Mouse (Mus musculus) forebrain, embryonic 12.5 days (tissue): Measurements from ENCODE around the gene Hoxb13. TPM values are rescaled to one million over a fixed set of nuclear protein-coding genes. Genes with fewer than 3 reads are reported as not detected.

ENCODE experiments used
- ATAC-seq: fragments of 200-750 bp; cut with Nextera tagmentation; 2 replicates; pipeline ENCODE4 v1.8.0; 2017; ENCODE audit warnings: moderate TSS enrichment; ENCODE audit not compliant: low FRiP score
- H3K27ac ChIP-seq: fragments of 300-500 bp; sonication (generic); 2 replicates; pipeline ENCODE4 v1.5.1; 2016; ENCODE audit warnings: mild to moderate bottlenecking
- H3K27me3 ChIP-seq: fragments of 300-500 bp; sonication (generic); 2 replicates; pipeline ENCODE4 v1.6.1; 2016; ENCODE audit warnings: mild to moderate bottlenecking
- H3K36me3 ChIP-seq: fragments of 300-500 bp; sonication (generic); replicated peaks from 2 replicates; pipeline ENCODE4 v1.6.1; 2016; ENCODE audit warnings: mild to moderate bottlenecking
- H3K4me1 ChIP-seq: fragments of 300-500 bp; sonication (generic); 2 replicates; pipeline ENCODE4 v1.6.1; 2016
- H3K4me2 ChIP-seq: fragments of 300-500 bp; sonication (generic); 2 replicates; pipeline ENCODE4 v1.6.1; 2016; ENCODE audit warnings: mild to moderate bottlenecking, moderate library complexity
- H3K4me3 ChIP-seq: fragments of 300-500 bp; sonication (generic); replicated peaks from 2 replicates; pipeline ENCODE4 v1.5.1; 2016; ENCODE audit warnings: mild to moderate bottlenecking
- H3K9ac ChIP-seq: fragments of 300-500 bp; sonication (generic); 2 replicates; pipeline ENCODE4 v1.6.1; 2016; ENCODE audit warnings: mild to moderate bottlenecking
- H3K9me3 ChIP-seq: fragments of 300-500 bp; sonication (generic); 2 replicates; pipeline ENCODE4 v1.6.1; 2016
- WGBS: fragments of 180-500 bp; shearing (Covaris S2); methylation state at CpG from one replicate; pipeline ENCODE4 v1.1.7; 2016; 5-methylcytosine and 5-hydroxymethylcytosine counted together
- polyA plus RNA-seq: library from polyadenylated mRNA; unstranded; fragments of >200 nt; fragmentation: Nextera tagmentation; extraction: Ambion mirVana; gene quantifications from 2 replicates; pipeline ENCODE4 v1.2.1, GENCODE M21; 2016

Gene Hoxb13
- polyA plus RNA-seq = not detected in 2 replicates

DNA sequence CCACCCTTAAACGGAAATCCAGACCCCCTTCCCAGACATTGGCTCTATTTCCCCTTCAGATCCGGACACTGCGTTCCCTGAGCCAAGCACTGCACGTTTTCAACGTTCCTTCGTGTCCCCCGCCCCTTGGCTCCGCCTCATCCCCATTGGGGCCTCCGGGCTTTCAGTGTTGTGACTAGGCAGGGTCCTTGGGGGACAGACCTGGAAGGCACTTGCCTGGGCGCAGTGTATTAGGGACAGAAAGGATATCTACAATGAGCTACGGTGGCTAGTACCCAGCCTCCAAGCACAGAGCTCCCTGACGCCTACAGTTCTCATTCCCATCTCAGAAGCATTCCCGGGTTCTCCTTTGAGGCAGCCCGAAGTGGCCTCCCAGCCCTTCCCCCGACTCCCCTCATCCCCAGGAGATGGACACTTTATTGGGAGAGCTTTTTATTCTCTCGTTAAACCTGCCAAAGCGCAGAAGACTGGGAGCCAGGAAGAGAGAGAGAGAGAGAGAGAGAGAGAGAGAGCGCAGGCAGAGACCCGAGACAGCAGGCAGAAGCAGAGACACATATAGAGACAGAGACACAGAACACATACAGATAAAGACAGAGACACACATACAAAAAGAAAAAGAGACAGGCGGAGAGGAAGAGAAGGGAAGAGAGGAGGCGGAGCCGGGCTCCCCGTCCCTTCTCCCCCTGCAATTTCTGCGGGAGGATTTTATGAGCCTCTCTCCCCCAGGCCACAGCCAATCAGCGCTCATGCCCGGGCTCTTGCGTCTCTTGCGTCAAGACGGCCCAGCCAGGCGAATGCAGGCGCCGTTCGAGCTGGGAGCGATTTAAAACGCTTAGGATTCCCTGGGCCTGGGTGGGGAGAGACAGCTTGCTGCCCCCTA, at the start of gene Hoxb13:
Hoxb13 (plus strand) TSS at position 796 of the 880 bp plus-strand sequence.
- no peak within 1 kb of the TSS for H3K27ac ChIP-seq
- no peaks in the 10 kb centered on the region for H3K9me3 ChIP-seq
- no peak for ATAC-seq
- H3K4me1 ChIP-seq = no peaks in the 10 kb centered on the region
- under 1% methylated on average over 35 of the region's 35 CpGs for WGBS
- H3K4me3 ChIP-seq = peak within 1 kb of the TSS; percentile 16
- H3K9ac ChIP-seq = no peak within 1 kb of the TSS
- peaks cover 98% of the 10 kb centered on the region for H3K27me3 ChIP-seq
- H3K4me2 ChIP-seq = no peak within 1 kb of the TSS
- no peaks in the 10 kb centered on the region for H3K36me3 ChIP-seq

DNA sequence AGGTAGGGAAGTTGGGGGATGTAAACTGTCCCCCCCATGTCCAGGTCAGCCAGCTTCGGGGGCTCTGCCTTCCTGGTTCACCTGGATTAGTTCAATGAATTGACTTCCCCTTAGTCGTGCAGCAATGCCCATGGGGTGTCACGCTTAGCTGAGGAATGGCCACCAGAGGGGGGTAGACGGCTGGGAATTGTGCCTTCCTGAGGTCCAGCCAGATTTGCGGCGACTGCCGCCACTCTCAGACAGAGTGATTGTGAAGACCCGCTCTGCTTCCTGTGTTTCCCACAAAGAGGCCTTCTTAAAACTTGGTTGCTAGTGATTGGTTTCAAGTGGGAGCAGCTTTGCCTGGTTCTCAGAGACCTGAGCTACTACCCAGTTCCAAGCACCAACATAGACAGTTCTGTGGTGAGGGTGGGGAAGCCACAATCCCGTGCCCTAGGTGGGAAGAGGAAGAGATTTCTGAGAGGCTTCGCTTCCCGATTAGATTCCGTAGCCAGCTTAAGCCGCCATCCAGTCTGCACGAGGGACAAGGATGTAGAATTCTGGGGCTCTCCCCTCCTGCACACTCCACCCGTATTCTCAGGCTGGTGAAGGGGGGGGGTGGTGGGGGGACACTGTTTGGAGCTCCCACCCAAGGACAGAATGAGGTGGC, 48.4 kb upstream of the Hoxb13 start:
- no peak overlapping the region for H3K27ac ChIP-seq
- H3K4me3 ChIP-seq = 0 out of 2 replicates have a peak overlapping the region, but pooled peaks have one; percentile 9
- H3K4me1 ChIP-seq = peaks cover 14% of the 10 kb centered on the region; the same call in 1 of the 2 replicates
- 0 out of 2 replicates have a peak overlapping the region, but pooled peaks have one; percentile 30 for H3K9ac ChIP-seq
- H3K4me2 ChIP-seq = peak overlapping the region; percentile 38
- ATAC-seq = no peak
- WGBS = 2% methylated on average over 15 of the region's 15 CpGs
- no peaks in the 10 kb centered on the region for H3K36me3 ChIP-seq
- peaks cover 72% of the 10 kb centered on the region for H3K27me3 ChIP-seq
- no peaks in the 10 kb centered on the region for H3K9me3 ChIP-seq

DNA sequence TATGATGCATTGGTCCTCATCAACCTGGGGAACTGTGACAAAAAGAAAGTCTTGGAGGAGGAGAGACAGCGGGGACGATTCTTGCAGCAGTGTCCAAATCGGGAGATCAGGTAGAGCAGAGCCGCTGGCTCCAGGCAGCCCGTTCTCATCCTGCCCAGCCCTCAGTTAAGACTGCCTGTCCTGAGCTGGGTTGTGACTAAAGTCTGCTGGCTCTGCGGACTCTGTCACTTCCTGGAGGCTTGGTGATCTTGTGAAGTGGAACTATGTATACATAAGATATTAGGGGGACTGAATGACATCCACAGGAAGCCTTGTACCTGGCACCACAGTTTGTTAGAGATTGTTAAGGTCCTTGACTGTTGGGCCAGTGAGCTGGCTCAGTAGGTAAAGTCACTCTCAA, 46.6 kb upstream of the Hoxb13 start:
- Histone ChIP-seq H3K4me1 (peaks cover 9% of the 10 kb centered on the region; the same call in 1 of the 2 replicates), H3K4me2 (no peak overlapping the region), H3K27me3 (peaks cover 89% of the 10 kb centered on the region), H3K9me3 (no peaks in the 10 kb centered on the region), H3K36me3 (no peaks in the 10 kb centered on the region), H3K4me3 (no peak overlapping the region), H3K27ac (no peak overlapping the region), H3K9ac (no peak overlapping the region)
- no peak for ATAC-seq
- WGBS = 83% methylated on average over 6 of the region's 6 CpGs

DNA sequence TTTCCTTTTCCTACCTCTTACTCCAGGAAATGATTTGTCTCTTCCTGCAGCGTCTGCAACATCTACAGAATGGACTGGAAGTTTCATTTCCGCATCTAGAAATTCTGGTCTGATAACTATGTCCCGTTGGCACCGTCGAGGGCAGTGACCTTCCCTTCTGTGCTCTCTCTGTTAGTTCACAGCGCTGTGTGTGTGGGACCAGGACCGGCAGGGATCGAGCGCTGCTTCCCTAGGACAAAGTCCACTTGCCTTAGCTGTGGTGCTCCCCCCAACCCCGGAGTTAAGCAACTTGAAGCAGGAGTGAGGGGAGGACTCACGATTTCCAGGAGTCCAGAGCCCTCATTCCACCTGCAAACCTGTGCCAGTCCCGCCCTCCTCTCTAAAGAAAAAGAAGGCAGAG, 29.3 kb upstream of the Hoxb13 start:
- Histone ChIP-seq H3K9ac (no peak overlapping the region), H3K4me1 (no peaks in the 10 kb centered on the region), H3K27ac (no peak overlapping the region), H3K27me3 (peaks cover 83% of the 10 kb centered on the region), H3K36me3 (no peaks in the 10 kb centered on the region), H3K9me3 (no peaks in the 10 kb centered on the region), H3K4me2 (no peak overlapping the region), H3K4me3 (no peak overlapping the region)
- ATAC-seq = no peak
- WGBS = 67% methylated on average over 12 of the region's 12 CpGs

DNA sequence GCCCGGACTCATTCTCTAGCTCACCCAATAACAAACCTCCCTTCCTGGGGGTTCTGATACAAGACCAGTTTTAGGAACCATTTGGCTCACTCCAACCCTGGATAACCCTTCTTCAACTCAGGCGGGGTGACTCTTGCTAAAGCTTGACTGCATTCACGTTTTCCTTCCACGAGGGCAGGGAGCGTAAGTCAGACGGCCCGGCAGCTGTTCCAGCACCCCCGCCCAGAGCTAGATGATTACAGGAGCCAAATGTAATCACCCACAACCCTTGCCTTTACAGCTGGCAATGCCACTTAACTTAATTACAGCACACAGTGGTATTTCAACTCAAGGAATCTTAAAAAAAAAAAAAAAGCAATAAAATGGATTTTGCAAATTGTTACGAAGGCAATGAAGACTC, 26.0 kb upstream of the Hoxb13 start:
- Histone ChIP-seq H3K4me1 (no peaks in the 10 kb centered on the region), H3K4me2 (no peak overlapping the region), H3K27ac (no peak overlapping the region), H3K4me3 (no peak overlapping the region), H3K9ac (no peak overlapping the region), H3K9me3 (no peaks in the 10 kb centered on the region), H3K36me3 (no peaks in the 10 kb centered on the region), H3K27me3 (peaks cover 98% of the 10 kb centered on the region)
- ATAC-seq = no peak
- WGBS = 32% methylated on average over 9 of the region's 9 CpGs

DNA sequence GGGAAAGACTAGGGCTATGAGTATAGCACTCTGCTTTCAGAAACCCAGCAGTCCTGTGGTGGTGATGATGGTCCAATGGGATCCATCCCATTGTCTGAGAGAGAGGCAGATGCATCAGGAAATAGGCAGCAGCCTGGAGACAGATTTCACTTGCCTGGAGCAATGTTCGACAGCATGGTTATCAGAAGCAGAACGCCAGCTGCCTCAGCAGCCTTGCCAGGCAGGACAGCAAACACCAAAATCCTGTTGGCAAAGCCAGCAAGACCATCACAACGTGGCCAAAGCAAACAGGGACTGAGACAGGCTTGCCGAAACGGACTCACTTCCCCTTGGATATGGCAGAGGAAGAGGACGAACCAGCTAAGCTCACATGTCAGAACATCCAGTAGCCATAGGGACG, 25.1 kb upstream of the Hoxb13 start:
- H3K9ac ChIP-seq = no peak overlapping the region
- H3K27me3 ChIP-seq = peaks cover 100% of the 10 kb centered on the region
- no peaks in the 10 kb centered on the region for H3K4me1 ChIP-seq
- no peaks in the 10 kb centered on the region for H3K9me3 ChIP-seq
- H3K4me3 ChIP-seq = no peak overlapping the region
- H3K4me2 ChIP-seq = no peak overlapping the region
- WGBS = 19% methylated on average over 7 of the region's 7 CpGs
- no peaks in the 10 kb centered on the region for H3K36me3 ChIP-seq
- no peak for ATAC-seq
- no peak overlapping the region for H3K27ac ChIP-seq

DNA sequence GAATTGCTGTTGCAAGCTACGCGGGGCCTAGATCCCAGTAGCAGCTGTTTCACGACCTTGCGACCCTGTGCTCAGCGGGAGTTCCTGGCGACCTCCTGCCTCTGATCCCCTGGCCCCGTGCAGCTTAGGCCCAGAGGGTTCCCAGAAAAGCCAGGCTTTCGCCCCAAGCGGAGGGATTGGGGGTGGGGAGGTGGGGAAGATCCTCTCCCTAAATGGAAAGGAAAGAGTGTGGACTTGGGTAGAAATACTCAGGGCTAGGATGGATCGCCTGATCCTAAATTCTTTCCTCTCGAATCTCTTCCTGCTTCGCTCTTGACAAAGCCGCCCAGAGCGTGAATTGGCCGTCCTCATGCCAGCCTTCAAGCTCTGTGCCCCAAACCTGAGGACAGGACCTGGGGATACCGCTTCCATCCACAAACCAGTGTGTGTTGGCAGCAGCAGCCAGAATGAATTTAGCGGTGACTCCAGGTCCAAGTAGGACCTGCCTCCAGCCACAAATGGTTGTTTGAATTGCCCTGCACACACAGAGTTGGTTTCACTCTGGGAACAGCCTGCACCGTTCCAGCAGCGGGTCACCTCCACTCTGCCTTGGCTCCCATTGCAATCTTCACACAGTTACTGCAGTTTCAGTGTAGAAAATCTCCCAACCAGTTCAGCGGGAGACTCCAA, 23.3 kb upstream of the Hoxb13 start:
- no peak overlapping the region for H3K4me3 ChIP-seq
- no peaks in the 10 kb centered on the region for H3K4me1 ChIP-seq
- H3K4me2 ChIP-seq = no peak overlapping the region
- H3K9me3 ChIP-seq = no peaks in the 10 kb centered on the region
- H3K27me3 ChIP-seq = peaks cover 99% of the 10 kb centered on the region
- ATAC-seq = no peak
- under 1% methylated on average over 20 of the region's 20 CpGs for WGBS
- H3K36me3 ChIP-seq = no peaks in the 10 kb centered on the region
- H3K9ac ChIP-seq = no peak overlapping the region
- H3K27ac ChIP-seq = no peak overlapping the region

DNA sequence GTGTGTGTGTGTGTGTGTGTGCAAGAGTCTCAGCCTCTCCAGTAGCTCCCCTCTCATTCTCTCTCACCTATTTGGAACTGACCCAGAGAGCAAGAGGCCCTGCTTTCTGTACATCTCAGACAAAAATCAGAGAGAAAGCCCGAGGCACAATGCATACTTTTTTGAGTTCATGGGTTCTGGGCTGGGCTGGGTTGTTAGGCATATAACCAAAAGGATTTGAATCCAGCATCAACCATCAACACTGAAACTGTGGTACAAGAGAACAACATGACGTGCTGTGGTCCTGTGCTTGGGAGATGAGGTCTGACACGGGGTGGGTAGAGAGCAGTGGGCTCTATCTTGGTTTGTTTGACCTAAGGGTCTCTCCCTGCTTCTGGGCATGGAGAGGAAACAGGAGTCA, 22.5 kb upstream of the Hoxb13 start:
- Histone ChIP-seq H3K27ac (no peak overlapping the region), H3K9ac (no peak overlapping the region), H3K4me3 (no peak overlapping the region), H3K9me3 (no peaks in the 10 kb centered on the region), H3K4me2 (no peak overlapping the region), H3K27me3 (peaks cover 99% of the 10 kb centered on the region), H3K36me3 (no peaks in the 10 kb centered on the region), H3K4me1 (no peaks in the 10 kb centered on the region)
- ATAC-seq = no peak
- WGBS = 2% methylated on average over 3 of the region's 3 CpGs

DNA sequence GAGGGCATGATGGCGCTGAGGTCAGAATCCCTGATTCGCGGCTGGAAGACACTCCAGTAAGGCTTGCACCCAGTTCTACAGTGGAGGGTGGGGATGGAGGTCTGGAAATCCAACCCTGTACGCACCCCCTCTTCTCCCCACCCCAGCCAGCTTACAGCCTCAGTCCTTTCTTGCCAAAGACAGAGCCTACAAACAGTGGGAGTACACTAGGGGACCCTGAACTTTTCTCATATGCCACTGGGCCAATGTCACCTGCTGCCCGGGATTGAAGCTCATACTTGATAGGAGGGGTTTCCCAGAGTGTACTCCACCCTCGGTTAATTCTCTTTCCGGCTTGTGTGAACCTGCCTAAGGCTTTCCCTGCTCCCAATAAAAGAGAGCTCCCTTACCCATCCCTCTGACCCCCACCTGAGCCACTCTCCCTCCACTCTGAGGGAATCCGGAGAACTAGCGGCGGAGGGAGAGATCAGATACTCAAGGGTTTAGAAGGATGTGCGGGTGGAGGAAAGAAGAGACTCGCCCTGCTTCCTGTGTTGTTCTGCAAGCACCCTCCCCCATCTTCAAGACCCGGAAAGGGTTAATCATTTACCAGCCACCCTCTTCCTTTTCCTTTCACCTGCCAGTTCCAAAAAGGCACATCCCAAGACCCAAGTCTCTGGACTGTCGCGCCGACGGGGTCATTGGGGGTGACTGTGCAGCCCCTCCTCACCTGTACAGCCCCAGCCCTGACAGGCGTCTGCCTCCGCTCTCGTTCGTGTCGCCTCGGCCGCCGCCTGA, 21.4 kb upstream of the Hoxb13 start:
- H3K4me1 ChIP-seq = no peaks in the 10 kb centered on the region
- no peaks in the 10 kb centered on the region for H3K36me3 ChIP-seq
- no peak overlapping the region for H3K9ac ChIP-seq
- H3K4me2 ChIP-seq = no peak overlapping the region
- no peak overlapping the region for H3K27ac ChIP-seq
- H3K4me3 ChIP-seq = no peak overlapping the region
- WGBS = under 1% methylated on average over 25 of the region's 25 CpGs
- ATAC-seq = no peak
- no peaks in the 10 kb centered on the region for H3K9me3 ChIP-seq
- peaks cover 97% of the 10 kb centered on the region for H3K27me3 ChIP-seq

DNA sequence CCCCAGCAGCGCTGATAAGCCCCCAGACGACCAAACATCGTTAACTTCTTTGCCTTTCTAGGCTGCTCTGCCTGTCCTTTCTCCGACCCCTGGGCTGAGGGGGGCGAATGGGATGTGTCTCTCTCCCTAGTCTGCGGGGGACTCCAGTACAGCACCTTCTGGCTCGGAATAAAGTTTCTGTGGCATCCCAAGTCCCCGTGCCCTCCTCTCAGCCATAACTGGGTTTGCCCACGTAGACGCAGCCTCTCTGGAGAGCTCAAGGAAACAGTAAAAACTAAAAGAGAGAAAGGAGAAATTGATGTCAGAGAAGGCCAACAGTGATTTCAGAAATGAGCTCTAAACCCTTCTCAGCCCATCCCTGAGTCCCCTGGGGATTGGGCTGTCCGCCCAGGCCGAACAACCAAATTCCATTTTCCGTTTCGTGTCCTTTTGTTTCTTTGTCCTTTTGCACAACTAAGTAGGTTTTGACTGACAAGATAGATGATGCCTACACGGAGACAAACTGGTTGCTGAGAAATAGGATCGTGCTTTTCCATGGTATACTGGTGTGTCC, 20.8 kb upstream of the Hoxb13 start:
- Histone ChIP-seq H3K4me2 (no peak overlapping the region), H3K9ac (no peak overlapping the region), H3K4me3 (no peak overlapping the region), H3K9me3 (no peaks in the 10 kb centered on the region), H3K36me3 (no peaks in the 10 kb centered on the region), H3K27me3 (peaks cover 97% of the 10 kb centered on the region), H3K27ac (no peak overlapping the region), H3K4me1 (no peaks in the 10 kb centered on the region)
- WGBS = 2% methylated on average over 16 of the region's 16 CpGs
- ATAC-seq = no peak

DNA sequence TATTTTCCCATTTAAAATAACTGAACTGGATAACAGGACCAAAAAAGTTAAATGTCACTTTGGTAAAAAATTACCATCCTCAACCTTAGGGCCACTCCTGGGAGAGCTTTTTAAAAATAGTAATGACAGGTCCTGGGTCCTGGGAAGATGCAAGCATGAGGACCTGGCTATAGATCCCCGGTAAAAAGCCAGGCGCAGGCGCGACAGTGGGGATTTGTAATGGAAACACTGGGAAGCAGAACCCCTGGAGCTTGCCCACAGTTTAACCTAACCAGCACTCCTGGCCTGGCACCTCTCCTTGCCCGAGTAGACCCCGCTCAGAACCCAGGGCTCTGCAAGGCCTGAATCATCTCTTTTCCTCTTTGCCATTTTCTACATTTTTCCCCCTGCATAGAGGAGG, 19.2 kb upstream of the Hoxb13 start:
- Histone ChIP-seq H3K36me3 (no peaks in the 10 kb centered on the region), H3K27ac (no peak overlapping the region), H3K4me3 (no peak overlapping the region), H3K9ac (no peak overlapping the region), H3K27me3 (peaks cover 97% of the 10 kb centered on the region), H3K4me1 (no peaks in the 10 kb centered on the region), H3K9me3 (no peaks in the 10 kb centered on the region), H3K4me2 (no peak overlapping the region)
- 1% methylated on average over 6 of the region's 6 CpGs for WGBS
- ATAC-seq = no peak
